Mouse (Mus musculus): ENCODE results near the gene Msantd3.

Msantd3 gene

DNA sequence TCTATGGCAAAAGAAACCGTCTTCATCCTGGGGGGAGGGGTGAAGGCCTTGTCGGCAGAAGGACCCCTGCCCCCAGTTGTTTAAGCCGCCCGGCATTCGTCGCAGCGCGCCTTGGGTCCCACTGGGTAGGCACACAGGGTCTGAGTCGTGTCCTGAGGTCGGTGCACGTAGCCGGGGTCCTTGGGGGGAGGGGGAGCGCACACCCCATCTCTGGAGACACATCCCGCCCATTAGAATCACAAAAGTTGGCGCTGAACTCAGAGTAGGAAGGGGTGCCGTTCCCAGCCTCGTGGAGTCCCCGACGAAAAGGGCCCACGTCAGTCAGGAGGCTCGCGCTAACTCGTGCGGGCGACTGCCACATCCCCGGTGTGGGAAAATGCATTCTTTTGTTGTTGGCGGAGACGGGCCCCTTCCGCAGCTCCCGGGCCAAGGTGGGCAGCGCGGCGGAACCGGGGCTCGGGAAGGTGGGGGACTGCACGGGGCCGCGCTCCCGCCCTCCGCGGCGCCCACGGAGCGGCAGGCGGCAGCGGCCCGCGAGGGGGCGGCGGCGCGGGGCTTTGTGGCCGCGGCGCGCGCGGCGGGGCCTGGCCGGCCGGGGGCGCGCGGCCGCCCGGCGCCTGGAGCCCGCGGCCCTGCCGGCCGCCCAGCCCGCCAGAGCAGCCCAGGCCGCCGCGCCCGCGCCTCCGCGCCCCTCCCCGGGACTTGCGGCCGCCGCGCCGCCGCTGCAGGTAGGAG lies at the start of gene Msantd3:
TSS of gene Msantd3 (plus strand) at position 95 of the 735 bp plus-strand sequence.
- DNase-seq = peak; percentile 85

DNA sequence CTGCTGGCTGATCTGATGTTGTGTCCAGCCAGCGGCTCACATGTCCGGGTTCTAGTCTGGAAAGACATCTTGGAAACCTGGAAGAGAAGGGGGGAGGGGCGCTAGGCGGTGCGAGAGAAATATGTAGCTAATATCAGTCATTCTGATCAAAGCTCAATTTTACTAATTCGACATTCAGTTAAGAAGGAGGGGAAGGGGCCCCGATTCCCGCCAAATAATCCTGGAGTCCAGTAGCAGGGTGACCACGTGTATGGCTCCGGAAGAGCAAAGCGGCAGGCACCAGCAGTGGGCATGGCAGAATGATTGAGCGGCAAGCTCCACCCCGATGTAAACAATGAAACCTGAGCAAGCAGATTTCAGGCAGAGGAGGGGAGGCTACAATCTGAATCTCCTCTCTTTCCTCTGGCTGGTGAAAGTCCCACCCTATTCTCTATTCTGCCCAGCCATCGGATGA lies 48.4 kb upstream of the Msantd3 start:
- DNase-seq = peak; percentile 77

DNA sequence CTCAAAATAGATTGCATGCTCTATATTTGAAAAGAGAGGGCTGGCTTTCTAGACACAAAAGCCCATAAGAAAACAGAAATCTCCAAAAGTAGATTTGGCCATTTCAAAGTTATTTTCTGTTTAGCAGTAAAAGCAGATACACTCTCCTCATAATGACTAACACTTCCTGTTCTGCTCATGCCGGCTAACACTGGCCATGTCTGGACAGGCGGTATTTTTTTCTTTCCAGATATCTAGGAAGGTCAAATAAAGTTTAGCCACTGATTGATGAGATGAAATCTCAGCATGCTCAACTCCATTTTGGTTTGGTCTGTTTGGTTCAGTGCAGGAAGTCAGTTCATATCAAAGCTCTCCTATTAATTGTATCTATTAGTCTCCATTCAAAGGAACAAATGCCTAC lies 47.2 kb upstream of the Msantd3 start:
- DNase-seq = no peak

DNA sequence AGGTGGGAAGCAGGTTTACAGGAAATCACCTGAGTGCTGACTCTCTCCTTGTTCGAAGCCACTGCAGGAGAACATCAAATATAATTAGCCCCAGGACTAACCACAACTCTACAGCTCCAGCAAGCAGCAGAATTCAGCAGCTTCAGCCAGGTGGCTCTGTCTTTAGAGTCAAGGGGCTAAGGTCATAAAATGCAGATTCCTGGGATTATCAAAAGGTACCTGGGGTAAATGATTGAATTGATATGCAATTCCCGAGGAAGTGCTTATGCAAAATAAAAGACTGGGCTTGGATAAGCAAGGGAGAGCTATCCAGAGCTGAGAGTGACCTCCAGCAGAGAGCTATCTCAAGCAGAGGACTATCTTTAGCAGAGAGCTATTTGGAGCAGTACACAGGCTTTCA lies 28.9 kb upstream of the Msantd3 start:
- no peak for DNase-seq

DNA sequence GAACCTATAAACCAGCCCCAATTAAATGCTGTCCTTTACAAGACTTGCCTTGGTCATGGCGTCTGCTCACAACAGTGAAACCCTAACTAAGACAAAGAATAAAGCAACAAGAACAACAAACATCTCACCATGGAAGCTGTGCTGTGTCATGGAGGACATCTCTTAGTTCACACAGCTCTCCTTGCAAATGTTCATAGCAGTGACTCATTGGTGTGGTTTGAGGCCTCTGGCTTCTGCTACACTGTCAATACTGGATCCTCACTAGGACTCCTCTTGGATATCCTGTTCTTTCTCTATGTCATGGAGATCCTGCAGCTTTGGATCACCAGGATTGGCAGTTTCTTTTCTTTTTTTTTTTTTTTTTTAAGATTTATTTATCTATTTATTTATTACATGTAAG lies 10.2 kb upstream of the Msantd3 start:
- DNase-seq = no peak

DNA sequence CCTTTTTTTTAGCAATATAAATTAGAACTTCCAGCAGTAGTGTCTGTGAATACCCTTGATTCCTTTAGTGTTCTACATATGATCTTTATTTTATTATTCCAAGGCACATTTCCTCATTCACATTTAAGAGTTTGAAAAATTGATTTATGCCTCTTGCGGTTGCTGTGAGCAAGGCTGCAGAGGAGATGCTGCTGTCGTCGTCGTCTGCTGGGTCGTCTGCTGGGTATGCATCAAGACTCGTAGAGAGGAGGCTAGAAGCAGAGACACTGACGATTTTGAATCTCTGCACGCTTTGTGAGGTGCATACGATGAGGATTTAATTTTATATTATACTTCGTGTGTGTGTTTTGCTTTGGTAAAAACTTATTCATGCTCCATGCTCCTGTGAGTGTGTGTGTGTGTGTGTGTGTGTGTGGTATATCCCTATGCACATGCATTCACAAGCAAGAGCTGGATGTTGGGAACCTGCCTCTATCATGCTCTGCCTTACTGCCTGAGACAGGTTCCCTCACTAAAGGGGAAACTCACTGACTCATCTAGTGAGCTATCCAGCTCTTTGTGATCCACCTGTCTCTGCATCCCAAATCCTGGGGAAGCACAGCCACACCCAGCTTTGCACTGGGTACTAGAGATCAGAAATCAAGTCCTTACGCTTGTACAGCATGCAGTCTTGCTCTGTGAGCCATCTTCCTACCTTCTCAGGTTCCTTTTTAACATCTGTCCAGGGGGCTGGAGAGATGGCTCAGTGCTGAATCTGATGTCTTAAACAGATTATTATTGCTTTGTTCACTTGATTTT lies 7.7 kb upstream of the Msantd3 start:
- no peak for DNase-seq

DNA sequence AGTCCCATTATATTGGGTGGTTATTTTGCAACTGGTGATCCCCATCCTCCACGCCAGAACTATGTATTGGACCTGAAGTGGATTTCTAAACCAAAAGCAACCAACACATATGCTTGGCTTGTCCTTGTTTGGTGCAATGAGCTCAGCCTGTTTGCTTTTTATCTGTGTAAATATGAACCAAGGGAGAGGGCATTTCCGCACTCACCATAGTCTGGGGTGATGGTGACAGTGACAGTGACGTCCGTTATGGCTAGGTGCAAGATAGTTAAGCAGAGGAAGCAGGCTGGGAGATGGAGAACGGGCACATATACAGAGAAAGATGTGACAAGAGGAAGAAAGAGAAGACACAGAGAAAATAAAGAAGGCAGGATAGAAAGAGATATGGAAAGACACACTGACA lies 3.5 kb upstream of the Msantd3 start:
- no peak for DNase-seq

DNA sequence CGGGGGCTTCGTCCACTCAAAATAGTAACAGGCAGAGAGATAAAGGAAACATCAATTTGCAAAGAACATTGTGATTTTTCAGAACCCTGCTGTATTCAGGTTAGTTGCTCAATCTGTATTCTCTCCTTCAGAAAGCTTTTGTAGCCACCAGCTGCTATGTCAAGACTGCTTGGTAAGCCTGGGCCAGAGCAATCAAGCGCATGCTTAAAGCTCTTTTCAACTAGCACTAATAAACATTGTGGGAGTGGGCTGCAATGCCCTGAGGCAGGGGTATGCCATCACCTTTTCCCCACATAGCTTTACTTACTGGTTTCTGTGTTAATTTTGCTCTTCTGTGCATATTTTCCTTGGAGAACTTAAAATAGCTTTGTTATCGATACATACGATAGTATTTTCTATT lies 2.7 kb upstream of the Msantd3 start:
- no peak for DNase-seq

DNA sequence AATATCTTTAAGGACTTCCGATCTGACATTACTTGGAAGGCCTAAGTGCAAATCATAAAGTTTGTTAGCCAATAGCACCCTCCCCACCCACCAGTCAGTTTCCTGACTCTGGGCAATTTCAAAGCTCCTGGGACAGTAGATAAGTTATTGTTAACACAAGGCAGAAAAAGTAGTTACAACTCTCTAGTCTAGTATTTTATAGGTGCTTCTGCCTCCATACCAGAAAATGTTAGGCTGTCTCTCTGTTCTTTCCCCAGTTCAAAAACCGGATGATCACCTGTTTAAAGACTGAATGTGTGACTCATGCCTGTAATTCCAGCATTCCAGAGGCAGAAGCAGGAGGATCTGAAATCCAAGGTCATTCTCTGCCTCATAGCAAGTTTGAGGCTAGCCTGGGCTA lies 1.2 kb upstream of the Msantd3 start:
- no peak for DNase-seq

DNA sequence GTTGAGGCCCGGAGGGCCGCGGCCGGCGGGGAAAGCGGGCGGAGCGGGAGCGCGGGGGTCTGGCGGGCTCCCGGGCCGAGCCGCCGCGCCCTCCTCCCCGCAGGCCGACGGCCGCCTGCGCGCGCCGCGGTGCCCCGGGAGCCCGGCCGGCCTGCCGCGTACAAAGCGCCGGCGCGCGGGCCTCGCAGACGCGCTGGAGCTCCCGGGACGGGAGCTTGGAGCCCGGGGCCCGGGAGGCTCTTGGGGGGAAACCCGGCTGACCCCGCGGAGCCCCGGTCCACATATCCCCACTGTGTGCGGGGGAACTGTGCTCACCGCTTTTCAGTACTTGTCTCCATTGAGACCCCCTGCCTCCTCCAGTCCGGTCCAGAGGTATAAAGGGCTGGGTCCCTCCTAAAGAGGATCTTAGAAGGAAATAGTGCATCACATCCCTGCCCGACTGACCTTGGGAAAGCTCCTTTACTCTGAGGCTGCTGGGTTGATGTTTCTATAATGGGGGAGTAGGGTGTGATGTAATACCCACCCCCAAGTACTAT lies 909 bp downstream of the Msantd3 start:
- peak; percentile 77 for DNase-seq

DNA sequence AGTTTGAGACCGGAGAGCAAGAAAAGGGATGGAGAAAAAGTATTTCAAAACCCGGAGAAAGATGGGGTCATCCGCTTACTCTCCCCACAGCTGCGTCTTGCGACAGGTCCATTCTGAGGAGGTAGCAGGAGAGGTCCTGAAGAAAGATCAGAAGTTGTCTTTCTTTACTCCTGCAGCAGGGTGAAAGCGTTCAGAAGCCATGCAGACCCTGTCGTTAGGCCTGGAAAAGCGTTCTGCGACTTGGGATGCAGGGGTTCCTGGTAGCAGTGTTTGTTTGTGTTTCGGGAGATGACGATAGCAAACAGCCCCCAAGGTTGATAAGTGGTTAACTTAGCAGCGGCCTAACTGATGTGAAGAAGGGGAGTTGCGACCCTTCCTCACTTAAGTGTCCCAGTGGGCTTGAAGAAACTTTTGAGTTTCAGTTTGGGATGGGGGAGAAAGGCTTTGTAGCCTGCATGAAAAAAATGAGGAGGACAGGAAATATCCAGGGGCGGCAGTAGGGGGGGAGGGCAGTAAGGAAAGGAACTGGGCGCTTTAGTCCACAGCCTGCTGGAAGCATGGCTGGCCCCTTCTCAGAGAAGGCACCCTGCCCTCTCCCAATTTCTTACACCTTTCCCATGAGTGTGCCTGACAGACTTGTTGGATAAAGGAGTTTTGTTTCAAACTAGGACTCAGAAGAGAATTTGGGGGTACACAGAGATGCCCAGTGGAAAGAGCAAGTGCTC lies 2.0 kb downstream of the Msantd3 start:
- DNase-seq = peak; percentile 44

DNA sequence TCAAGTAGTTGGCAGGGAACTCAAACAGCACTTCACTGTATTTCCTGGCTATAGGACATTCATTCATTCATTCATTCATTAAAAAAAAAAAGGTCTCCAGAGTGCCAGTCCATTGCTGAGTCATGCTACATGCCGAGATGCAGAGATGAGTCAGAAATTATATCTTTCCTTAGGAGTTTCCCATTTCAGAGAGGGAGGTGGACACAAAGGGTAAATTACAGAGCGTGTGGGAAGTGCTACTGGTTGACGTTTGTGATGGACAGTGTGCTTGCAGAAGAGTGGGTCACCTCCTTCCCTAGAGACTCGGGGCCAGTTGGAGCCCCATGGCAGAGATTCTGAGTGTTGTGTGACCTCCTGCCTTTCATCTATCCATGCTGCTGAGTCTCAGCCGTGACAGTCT lies 2.6 kb downstream of the Msantd3 start:
- no peak for DNase-seq

DNA sequence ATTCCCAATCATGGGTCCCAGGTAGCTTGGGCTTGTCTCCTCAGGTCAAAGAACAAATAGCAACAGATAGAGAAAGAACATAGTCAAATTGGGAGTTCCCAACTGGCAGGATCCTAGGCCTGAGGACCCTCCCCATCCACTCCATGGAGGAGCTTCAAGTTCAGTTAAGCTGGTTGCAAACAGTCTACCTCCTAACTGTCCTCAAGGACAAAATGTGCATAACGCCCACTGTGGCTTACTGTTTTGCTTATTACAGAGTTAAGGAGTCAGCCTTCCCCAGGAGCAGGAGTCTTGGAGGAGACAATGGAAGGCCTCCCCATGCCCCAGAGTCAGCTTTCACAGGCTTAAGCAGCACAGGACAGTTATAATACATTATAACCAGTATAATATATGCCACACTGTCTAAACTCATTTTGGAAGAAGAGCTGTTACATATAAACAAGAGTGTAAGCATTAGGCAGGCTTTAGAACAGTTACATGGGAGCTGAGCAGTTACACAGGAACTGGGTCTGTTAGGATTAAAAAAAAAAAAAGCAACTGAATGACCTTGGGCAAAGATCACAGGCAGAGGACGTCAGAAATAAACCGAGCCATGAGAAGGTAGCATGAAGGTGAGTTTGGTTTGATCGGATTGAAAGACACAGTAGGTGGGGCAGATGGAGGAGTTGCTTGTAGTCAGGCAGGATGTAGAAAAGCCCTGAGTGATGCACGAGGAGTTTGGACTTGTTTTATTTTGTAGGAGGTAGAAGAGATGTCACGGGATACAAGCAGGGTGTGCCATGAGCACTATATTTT lies 3.5 kb downstream of the Msantd3 start:
- DNase-seq = no peak

DNA sequence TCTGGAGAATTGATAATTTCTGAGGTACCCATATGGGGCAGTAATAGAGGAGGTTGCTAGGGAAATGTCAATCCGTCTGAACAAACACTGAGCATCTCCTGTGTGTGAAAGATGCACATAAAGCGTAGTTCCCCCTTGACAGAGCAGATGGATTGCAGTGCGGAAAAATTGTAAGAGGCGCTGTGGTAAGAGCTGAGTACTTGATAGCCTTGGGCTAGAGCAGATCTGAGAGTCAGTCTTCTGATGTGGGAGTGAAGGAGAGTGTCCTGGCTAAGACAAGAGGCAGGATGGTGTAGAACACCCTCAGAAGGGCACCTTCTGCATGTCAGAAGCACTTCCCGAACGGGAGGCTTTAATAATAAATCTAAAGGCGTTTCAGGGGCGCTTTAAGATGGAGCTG lies 4.4 kb downstream of the Msantd3 start:
- no peak for DNase-seq

DNA sequence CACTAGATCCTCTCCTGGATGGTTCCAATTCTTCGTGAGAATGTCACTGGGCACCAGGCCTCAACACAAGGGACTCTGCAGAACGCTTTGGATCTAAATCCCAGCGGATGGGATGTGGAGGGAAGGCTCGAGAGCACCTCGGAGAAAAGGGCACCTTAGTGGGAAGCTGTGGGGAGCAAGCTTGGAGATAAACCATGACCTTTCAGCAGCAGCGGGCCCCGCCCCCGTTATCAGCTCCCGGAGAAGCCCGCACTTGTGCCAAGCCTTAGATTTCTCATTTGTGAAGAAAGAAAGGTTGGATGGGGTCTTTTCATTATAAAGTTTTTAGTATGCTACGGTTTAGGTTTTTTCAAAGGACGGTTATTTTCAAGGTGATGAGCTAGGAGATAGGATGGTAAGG lies 6.2 kb downstream of the Msantd3 start:
- DNase-seq = no peak

DNA sequence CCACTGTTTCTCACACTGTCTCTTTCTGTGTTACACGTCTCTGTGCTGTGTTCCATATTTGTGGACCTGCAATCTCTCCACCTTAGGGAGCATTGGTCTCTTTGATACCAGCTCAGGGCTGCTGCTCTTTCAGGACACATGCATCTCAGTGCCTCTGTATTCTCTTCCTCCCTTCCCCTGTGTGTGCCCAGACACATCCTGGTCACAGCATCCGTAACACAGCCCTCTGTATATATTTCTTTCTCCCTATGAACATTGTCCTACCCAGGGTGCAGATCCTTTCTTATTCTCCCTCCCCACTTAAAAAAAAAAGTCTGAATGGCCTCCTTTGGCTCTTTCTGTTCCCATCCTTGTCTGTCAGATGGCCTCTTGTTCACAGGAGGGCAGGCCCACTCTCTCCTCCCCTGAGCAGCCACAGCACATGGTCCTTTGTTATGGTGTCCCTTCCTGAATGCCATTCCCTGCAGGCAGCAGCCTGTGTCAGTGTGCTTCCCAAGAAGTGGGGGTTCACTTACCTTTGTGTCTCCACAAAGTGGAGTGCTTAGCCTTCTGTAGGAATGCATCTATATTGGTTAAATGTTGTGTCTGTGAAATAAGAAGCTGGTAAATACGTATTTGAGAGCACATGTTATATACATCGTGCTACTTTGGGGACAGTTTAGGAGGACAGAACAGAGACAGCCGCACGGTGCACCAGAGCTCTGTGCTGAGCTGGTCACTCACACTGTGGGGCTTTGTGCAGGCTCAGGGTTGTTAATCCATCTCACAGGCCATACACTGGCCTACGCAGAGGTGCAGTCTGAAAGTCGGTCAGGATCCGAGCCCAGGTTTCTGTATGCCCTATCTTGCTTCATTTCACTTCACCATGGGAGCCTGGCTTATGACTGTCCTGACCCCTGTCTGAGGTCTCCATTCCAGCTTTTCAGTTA lies 7.1 kb downstream of the Msantd3 start:
- DNase-seq = peak; percentile 46

DNA sequence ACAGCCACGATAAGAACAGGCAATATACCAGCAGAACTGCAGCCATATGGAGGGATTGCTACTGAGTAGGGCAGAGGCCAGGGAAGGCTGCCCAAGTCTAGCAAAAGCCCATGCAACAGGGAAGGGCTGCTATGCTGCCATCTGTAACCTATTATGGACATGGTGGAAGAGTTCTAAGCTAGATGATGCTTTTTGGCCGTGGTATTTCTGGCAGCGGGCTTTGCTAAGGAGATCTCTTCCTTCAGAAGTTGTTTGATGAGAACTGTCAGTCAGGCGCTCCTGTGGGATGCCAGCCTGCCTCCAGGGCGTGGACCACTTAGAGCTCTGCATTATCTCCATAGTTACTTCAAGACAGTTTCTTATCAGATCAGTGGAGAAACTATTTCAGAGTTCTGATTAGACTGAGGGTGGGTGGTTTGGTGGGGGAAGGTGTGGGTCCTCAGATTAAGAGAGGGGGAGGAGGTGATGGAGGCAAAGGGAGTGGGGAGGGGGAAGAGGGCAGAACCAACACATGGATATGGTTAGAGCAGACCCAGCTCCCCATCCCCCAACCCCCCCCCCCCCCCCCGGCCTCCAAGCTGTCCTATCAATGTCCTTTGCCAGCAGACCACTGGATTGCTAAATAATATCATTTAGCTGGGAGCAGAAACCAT lies 8.8 kb downstream of the Msantd3 start:
- DNase-seq = peak; percentile 69

DNA sequence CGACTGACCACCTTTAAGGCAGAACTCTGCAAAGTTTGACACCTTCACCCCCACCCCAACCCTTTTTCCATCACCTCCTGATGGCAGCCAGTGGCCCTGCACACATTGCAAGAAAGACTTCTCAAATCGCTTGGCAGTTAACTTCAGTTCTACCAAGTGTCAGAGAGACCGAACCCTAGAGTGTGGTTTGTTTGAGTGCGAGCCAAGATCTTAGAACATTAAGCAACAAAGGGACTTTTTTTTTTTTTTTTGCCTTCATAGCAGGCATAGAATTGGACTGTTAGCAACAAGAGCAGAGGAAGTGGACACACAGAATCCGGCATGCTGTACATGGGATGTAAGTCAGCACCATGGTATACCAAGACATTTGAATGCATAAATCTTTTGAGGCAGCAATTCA lies 9.9 kb downstream of the Msantd3 start:
- no peak for DNase-seq

DNA sequence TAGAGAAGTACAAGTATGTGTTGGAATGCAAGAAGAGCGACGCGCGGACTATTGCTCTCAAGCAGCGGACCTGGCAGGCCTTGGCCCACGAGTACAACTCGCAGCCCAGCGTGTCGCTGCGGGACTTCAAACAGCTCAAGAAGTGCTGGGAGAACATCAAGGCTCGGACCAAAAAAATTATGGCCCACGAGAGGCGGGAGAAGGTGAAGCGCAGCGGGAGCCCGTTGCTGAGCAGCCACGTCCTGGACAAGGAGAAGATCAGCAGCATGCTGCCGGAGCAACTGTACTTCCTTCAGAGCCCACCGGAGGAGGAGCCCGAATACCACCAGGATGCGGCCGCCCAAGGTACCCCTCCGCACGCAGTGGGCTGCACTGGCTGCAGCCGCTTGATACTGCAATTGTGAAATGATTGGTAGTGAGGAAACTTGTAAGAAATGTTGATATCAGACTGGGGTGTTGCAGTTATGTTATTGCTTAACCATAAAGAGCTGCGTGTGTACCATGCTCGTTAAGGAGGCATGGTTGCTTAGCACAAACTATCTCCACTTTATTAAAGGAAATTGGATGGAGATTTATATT lies 12.8 kb downstream of the Msantd3 start:
- DNase-seq = no peak

DNA sequence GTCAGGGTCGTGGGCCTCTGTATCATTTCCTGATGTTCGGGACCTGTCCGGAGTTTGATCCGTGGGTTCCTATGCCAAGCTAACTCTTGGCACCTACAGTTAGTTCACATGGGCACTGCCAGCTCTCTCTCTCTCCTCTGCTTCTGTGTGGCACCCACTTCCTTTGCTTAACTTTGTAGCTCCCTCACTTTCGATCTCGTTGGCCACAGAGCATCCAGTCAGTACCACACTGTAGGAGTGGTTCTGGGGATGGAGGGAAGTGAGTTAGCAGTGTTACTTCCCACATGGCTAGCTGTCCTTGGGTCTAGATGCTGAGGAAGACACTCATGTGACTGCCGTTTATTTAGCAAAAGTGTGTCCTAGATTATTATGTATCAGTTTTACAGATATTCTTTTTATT lies 14.4 kb downstream of the Msantd3 start:
- DNase-seq = no peak

DNA sequence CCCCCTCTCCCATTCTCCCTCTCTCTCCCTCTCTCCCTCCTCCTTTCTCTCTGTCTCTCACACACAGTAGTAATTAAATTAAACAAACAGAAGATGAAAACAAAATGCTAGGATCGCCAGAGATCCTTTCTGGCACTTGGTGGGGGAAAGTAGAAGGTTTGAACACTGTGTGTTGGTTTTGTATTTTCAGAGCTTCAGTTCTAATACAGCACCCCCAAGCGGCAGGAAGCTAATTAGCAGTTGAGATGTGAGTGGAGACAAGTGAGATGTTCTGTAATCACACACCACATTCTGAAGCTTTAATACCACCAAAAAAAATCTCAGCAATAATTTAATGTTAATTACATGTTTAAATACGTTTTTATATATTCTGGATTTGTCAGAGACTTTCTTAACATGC lies 16.0 kb downstream of the Msantd3 start:
- peak; percentile 67 for DNase-seq

Data from embryo, embryonic 11 days (tissue).